Mouse (Mus musculus) cerebellum, adult (tissue): ENCODE results near the gene Gm10563.
"Not testable (repeated sequence)": the region's sequence is repeated elsewhere in the genome, so short reads cannot be mapped to it uniquely, and the experiment has no call there.

Source experiments
- ATAC-seq: cut with Nextera tagmentation; 2 replicates; pipeline ENCODE4 v1.9.2; 2017; ENCODE audit warnings: mild to moderate bottlenecking, moderate library complexity, mixed read lengths; ENCODE audit not compliant: insufficient number of reproducible peaks, low FRiP score, low TSS enrichment

Gene Gm10563

GRCm38 (mm10) chr4:155601091-155601996, 43.9 kb downstream of the Gm10563 start, which contains the start of gene Slc35e2:
TSS of gene Slc35e2 (plus strand) at chr4:155601416.
- peak; percentile 91 for ATAC-seq

- no peak for ATAC-seq
These were observed 45.0 kb downstream of the Gm10563 start for GRCm38 (mm10) chr4:155599901-155600825.

GRCm38 (mm10) chr4:155598536-155598935, 46.7 kb downstream of the Gm10563 start:
- no peak for ATAC-seq

GRCm38 (mm10) chr4:155596606-155597005, 48.6 kb downstream of the Gm10563 start:
- ATAC-seq, result no peak

GRCm38 (mm10) chr4:155595777-155596176, 49.4 kb downstream of the Gm10563 start:
- ATAC-seq, result no peak

GRCm38 (mm10) chr4:155593780-155594179, 51.4 kb downstream of the Gm10563 start:
- ATAC-seq, result no peak

GRCm38 (mm10) chr4:155591012-155591719, 54.0 kb downstream of the Gm10563 start:
- ATAC-seq, result no peak

- ATAC-seq, result no peak
These were observed 55.9 kb downstream of the Gm10563 start for GRCm38 (mm10) chr4:155589356-155589755.

GRCm38 (mm10) chr4:155582279-155582905, 62.8 kb downstream of the Gm10563 start:
- no peak for ATAC-seq

- ATAC-seq, result no peak
These were observed 64.8 kb downstream of the Gm10563 start for GRCm38 (mm10) chr4:155580420-155580819.

- no peak for ATAC-seq
These were observed 66.7 kb downstream of the Gm10563 start for GRCm38 (mm10) chr4:155578336-155579125.

GRCm38 (mm10) chr4:155577741-155578140, 67.5 kb downstream of the Gm10563 start:
- ATAC-seq, result no peak

GRCm38 (mm10) chr4:155577132-155577531, 68.1 kb downstream of the Gm10563 start:
- ATAC-seq, result no peak

GRCm38 (mm10) chr4:155575521-155575920, 69.7 kb downstream of the Gm10563 start:
- no peak for ATAC-seq

GRCm38 (mm10) chr4:155574931-155575330, 70.3 kb downstream of the Gm10563 start:
- ATAC-seq, result no peak

- no peak for ATAC-seq
These were observed 71.3 kb downstream of the Gm10563 start for GRCm38 (mm10) chr4:155573876-155574275.

GRCm38 (mm10) chr4:155573155-155573554, 72.1 kb downstream of the Gm10563 start:
- ATAC-seq, result no peak

- ATAC-seq, result no peak
These were observed 73.8 kb downstream of the Gm10563 start for GRCm38 (mm10) chr4:155571442-155571841.

- ATAC-seq, result not testable (repeated sequence)
These were observed 74.9 kb downstream of the Gm10563 start for GRCm38 (mm10) chr4:155570315-155570714.
